Mouse (Mus musculus) mesoderm, embryonic 11.5 days (tissue): ENCODE results near the gene Iqcg.

Experiments
- DNase-seq: peaks from one replicate; pipeline ENCODE4 v3.0.0-alpha.2; 2012; ENCODE audit warnings: low read depth, low spot score

The Iqcg gene

DNA sequence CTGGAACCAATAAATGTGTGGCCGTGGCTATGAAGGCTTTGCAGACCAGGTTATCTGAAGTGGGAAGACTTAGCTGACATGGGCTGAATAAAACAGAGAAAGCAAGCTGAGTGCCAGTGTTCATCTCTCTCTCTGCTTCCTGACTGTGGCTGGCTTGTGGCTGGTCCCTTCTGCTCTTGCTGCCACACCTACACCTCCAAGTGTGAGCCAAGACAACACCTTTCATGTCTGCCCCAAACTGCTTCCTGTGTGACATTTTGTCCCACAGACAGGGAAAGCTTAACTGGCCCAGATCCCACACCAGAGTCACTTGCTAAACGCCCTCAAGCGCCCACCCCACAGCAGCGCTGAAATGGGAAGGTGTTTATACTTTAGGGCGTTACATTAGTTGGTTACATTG is 2.9 kb downstream of the Iqcg start:
- no peak for DNase-seq

GRCm38 (mm10) chr16:33049809-33050208 is 6.2 kb downstream of the Iqcg start:
- DNase-seq, result no peak

GRCm38 (mm10) chr16:33048686-33049085 is 7.3 kb downstream of the Iqcg start:
- no peak for DNase-seq

- DNase-seq, result no peak
Observed at GRCm38 (mm10) chr16:33048004-33048403, 8.0 kb downstream of the Iqcg start.

GRCm38 (mm10) chr16:33043268-33043667 is 12.8 kb downstream of the Iqcg start:
- no peak for DNase-seq

GRCm38 (mm10) chr16:33042682-33043081 is 13.3 kb downstream of the Iqcg start:
- DNase-seq, result no peak

DNA sequence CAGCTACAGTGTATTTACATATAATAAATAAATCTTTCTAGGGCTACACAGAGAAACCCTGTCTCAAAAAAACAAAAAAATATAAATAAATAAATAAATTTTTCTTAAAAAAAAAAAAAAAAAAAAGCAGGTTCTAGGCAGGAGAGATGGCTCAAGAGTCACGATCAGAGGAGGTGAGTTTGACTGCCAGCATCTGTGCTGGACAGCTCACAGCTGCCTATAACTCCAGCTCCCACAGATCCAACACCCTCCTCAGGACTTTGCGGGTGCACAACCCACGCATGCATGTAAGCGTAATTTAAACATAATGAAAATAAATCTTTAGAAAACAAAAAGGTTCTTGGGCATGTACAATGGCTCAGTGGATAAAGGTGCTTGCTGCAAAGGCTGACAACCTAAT is 20.0 kb downstream of the Iqcg start:
- no peak for DNase-seq

DNA sequence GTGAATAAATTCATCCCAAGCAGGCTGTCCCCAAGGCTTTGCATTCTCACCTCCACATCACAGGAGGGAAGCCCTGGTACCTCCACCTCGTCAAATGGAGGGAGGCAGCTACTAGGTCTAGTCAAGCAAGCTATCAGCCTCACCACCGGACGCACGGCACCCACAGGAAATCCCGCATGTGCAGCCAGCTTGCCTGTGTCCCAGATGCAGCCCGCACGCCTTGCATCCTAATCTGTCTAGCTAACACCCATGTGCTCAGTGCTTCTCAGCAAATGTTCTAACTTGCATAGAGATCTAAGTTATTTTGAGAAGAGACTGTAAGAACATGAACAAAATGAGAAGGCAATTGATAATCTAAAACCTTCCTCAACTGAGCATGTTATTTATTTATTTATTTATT is 29.7 kb downstream of the Iqcg start:
- no peak for DNase-seq

DNA sequence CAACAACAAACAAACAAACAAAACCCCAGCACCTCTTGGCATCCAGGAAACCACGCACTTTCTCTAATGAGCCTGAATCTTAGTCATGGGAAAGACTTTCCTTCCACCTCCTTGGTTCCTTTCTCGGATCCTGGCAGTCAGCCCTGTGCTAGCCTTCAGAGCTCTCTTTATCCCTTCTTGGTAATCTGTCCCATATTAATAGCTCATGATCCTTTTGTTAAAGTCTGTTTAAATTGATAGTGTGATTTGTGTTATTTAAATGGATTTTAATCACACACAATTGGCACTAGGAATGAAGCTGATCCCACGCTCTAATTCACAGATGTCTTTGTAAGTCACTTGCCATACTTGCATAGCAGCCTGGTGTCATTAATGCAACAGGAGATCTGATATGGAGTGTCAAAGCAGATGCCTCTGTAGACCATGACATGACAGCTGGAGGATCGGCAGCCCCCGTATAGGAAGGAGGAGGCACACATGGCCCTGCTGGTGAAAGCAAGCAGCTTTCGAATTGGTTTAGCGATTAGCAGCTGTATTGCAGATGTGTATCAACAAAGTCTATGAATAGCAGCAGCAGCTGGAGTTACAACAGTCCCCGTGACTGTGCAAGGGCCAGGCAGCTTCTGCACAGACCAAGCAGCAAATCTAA is 31.4 kb downstream of the Iqcg start:
- no peak for DNase-seq

DNA sequence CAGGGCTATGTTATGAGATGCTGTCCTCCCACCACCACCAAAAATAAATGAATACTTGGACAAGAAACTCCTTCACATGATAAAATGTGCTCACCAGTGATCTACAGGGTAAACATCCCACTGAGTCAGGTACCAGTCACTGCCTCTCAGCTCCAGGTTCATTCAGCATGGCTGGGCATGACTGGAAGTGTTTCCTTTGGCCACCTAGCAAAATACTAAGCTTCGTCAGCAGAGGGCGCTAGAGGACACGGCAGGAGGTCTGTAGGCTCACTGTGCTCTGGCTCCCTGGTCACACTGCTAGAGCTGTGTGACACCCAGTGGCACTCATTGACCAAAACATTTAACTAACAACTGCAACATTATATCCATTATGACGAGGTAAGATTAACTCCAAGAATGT is 32.3 kb downstream of the Iqcg start:
- peak; percentile 87 for DNase-seq

- no peak for DNase-seq
Observed at GRCm38 (mm10) chr16:33021381-33021780, 34.6 kb downstream of the Iqcg start.

GRCm38 (mm10) chr16:33019117-33019770 is 36.8 kb downstream of the Iqcg start:
- DNase-seq, result no peak

DNA sequence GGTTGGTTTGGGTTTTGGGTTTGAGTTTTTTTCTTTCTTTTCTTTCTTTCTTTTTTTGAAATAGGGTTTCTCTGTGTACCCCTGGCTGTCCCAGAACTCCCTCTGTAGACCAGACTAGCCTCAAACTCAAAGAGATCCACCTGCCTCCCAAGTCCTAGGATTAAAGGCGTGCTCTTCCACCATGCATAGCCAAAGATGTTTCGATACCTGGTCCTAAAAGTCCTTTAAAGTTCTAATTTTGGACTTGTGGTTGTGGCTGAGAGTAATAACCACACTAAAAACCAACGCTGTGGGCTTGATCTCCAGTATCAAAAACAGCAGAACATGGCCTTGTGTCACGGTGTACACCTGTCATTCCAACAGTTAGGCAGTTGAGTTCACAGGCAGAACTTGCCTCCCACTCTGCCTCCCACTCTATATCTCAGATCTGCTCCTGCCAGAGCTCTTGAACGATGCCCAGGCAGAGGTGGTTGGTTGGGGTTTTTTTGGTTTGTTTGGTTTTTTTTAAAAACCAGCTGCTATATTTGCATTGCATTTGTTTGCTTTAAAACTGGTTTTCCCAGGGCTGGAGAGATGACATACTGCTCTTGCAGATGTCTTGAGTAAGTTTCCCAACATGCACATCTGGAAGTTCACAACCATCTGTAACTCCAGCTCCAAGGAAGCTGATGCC is 38.2 kb downstream of the Iqcg start:
- DNase-seq, result no peak

GRCm38 (mm10) chr16:33015986-33016385 is 40.0 kb downstream of the Iqcg start:
- no peak for DNase-seq

GRCm38 (mm10) chr16:33015396-33015907 is 40.6 kb downstream of the Iqcg start:
- DNase-seq, result no peak

DNA sequence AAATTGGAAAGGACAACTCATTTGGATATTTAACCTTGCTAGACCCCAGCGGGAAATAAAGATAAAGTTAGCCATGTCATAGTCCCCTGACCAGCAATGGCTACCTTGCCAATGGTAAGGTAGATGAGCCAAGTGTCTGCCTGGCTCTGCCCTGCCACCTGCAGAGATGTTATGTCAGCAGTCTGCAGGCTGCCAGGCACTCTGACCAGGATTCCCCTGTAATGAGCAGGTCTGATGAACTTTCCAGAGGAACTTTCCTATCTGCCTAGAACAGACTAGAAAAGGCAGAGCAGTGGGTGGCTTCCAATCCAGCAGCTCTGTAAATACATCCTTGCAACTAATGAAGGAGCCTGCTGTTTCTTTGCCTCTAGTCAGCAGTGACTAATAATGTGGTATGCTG is 41.1 kb downstream of the Iqcg start:
- DNase-seq, result no peak

DNA sequence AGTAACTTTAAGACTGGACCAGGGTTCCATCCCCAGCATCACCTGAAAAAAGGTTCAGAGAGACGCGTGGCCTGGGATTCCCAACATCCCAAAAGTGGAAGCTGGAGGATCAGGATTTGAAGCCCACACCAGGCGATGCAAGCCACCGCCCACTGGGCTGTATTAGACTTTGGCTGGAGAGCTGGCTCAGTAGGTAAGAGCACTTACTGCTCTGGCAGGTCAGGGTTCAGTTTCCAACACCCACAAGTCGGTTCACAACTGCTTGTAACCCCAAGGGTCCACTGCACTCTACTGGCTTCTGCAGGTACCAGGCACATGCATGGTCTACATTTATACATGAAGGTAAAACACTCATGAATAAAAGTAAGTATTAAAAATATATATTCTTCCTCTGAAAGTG is 42.2 kb downstream of the Iqcg start:
- DNase-seq, result no peak

- no peak for DNase-seq
Observed at GRCm38 (mm10) chr16:33010166-33010565, 45.9 kb downstream of the Iqcg start.

DNA sequence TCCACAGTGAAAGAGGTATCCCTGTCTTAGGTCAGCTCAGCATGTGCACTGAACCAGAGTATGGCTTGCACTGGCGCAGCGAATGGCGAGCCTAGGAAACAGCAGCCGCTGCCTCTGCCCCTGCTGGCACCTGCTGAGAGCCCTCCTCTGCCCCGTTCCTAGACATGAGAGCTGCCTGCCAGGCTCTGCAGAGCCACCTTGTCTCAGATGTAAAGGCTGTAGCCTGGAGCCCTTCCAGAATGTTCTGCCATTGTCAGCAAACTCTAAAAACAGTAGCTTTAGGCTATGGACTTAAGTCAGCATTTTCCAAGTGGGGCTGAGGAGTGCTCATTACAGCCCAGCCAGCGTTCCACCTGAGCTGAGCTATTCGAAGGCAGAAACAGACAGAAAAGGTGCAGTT is 48.6 kb downstream of the Iqcg start:
- no peak for DNase-seq

DNA sequence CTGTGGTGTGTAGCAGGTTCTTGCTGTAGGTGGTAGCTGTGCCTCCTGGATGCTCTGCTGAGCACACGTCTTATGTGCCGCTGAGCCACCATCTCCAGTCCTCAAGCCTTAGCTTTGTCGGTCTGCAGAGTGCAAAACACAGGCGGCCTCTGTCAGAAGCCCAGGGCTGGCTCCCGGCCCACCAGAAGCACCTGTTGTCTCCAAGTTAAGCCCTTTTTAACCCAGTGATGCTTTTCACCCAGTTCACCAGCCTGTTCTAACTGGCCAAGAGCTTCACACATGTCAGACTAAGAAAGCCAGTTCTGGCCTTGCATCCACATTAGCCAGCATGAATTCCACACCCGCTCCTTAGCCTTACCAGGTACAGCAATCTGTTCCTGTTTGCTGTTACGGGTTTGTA is 49.1 kb downstream of the Iqcg start:
- no peak for DNase-seq

GRCm38 (mm10) chr16:33005216-33005615 is 50.8 kb downstream of the Iqcg start:
- no peak for DNase-seq

GRCm38 (mm10) chr16:32992158-32992557 is 63.9 kb downstream of the Iqcg start:
- DNase-seq, result no peak

- DNase-seq, result no peak
Observed at GRCm38 (mm10) chr16:32984631-32985030, 71.4 kb downstream of the Iqcg start.
